Mouse (Mus musculus): ENCODE results near the gene Eif4e1b. TPM values are rescaled to one million over a fixed set of nuclear protein-coding genes. Genes with fewer than 3 reads are reported as not detected.

Gene Eif4e1b
- not detected in 3 replicates for total RNA-seq (2017)

- ATAC-seq (replicated peaks; ENCODE audit: insufficient number of reproducible peaks, low FRiP score, low TSS enrichment, poor library complexity, severe bottlenecking), result no peak
Observed at GRCm38 (mm10) chr13:54783698-54784097, at the start of gene Eif4e1b. Gene Eif4e1b, plus strand, starts transcription at chr13:54783998.

GRCm38 (mm10) chr13:54736931-54737330, 46.9 kb upstream of the Eif4e1b start:
- ATAC-seq (replicated peaks; ENCODE audit: insufficient number of reproducible peaks, low FRiP score, low TSS enrichment, poor library complexity, severe bottlenecking), result no peak

GRCm38 (mm10) chr13:54737488-54738212, 46.1 kb upstream of the Eif4e1b start:
- no peak for ATAC-seq (replicated peaks; ENCODE audit: insufficient number of reproducible peaks, low FRiP score, low TSS enrichment, poor library complexity, severe bottlenecking)

- no peak for ATAC-seq (replicated peaks; ENCODE audit: insufficient number of reproducible peaks, low FRiP score, low TSS enrichment, poor library complexity, severe bottlenecking)
Observed at GRCm38 (mm10) chr13:54738213-54738601, 45.6 kb upstream of the Eif4e1b start.

- no peak for ATAC-seq (replicated peaks; ENCODE audit: insufficient number of reproducible peaks, low FRiP score, low TSS enrichment, poor library complexity, severe bottlenecking)
Observed at GRCm38 (mm10) chr13:54746110-54746509, 37.7 kb upstream of the Eif4e1b start.

- ATAC-seq (replicated peaks; ENCODE audit: insufficient number of reproducible peaks, low FRiP score, low TSS enrichment, poor library complexity, severe bottlenecking), result no peak
Observed at GRCm38 (mm10) chr13:54746896-54747295, 36.9 kb upstream of the Eif4e1b start.

GRCm38 (mm10) chr13:54748190-54748589, 35.6 kb upstream of the Eif4e1b start:
- no peak for ATAC-seq (replicated peaks; ENCODE audit: insufficient number of reproducible peaks, low FRiP score, low TSS enrichment, poor library complexity, severe bottlenecking)

- no peak for ATAC-seq (replicated peaks; ENCODE audit: insufficient number of reproducible peaks, low FRiP score, low TSS enrichment, poor library complexity, severe bottlenecking)
Observed at GRCm38 (mm10) chr13:54748721-54749060, 35.1 kb upstream of the Eif4e1b start.

- ATAC-seq (replicated peaks; ENCODE audit: insufficient number of reproducible peaks, low FRiP score, low TSS enrichment, poor library complexity, severe bottlenecking), result no peak
Observed at GRCm38 (mm10) chr13:54749061-54749863, 34.5 kb upstream of the Eif4e1b start.

GRCm38 (mm10) chr13:54749864-54750411, 33.9 kb upstream of the Eif4e1b start, which contains the start of gene Gprin1:
Gene Gprin1, minus strand, starts transcription at chr13:54749874.
- ATAC-seq (replicated peaks; ENCODE audit: insufficient number of reproducible peaks, low FRiP score, low TSS enrichment, poor library complexity, severe bottlenecking), result no peak

GRCm38 (mm10) chr13:54750699-54751098, 33.1 kb upstream of the Eif4e1b start:
- ATAC-seq (replicated peaks; ENCODE audit: insufficient number of reproducible peaks, low FRiP score, low TSS enrichment, poor library complexity, severe bottlenecking), result no peak

GRCm38 (mm10) chr13:54752656-54753055, 31.1 kb upstream of the Eif4e1b start:
- ATAC-seq (replicated peaks; ENCODE audit: insufficient number of reproducible peaks, low FRiP score, low TSS enrichment, poor library complexity, severe bottlenecking), result no peak

GRCm38 (mm10) chr13:54753733-54754132, 30.1 kb upstream of the Eif4e1b start:
- no peak for ATAC-seq (replicated peaks; ENCODE audit: insufficient number of reproducible peaks, low FRiP score, low TSS enrichment, poor library complexity, severe bottlenecking)

- ATAC-seq (replicated peaks; ENCODE audit: insufficient number of reproducible peaks, low FRiP score, low TSS enrichment, poor library complexity, severe bottlenecking), result no peak
Observed at GRCm38 (mm10) chr13:54754169-54755080, 29.4 kb upstream of the Eif4e1b start.

GRCm38 (mm10) chr13:54755201-54755830, 28.5 kb upstream of the Eif4e1b start:
- ATAC-seq (replicated peaks; ENCODE audit: insufficient number of reproducible peaks, low FRiP score, low TSS enrichment, poor library complexity, severe bottlenecking), result no peak

GRCm38 (mm10) chr13:54756156-54756712, 27.6 kb upstream of the Eif4e1b start:
- no peak for ATAC-seq (replicated peaks; ENCODE audit: insufficient number of reproducible peaks, low FRiP score, low TSS enrichment, poor library complexity, severe bottlenecking)

- ATAC-seq (replicated peaks; ENCODE audit: insufficient number of reproducible peaks, low FRiP score, low TSS enrichment, poor library complexity, severe bottlenecking), result no peak
Observed at GRCm38 (mm10) chr13:54757093-54757830, 26.5 kb upstream of the Eif4e1b start.

Measured in monocyte, adult 5-6 weeks (primary cell).